Mouse (Mus musculus) liver, embryonic 14.5 days (tissue): Measurements from ENCODE around the gene 3100002H09Rik.

Source experiments
- CTCF ChIP-seq: IDR thresholded peaks from 2 replicates; pipeline ENCODE4 v1.5.1; 2016; ENCODE audit warnings: antibody characterized with exemption, low read depth, control low read depth
- EP300 ChIP-seq: IDR thresholded peaks from 2 replicates; pipeline ENCODE4 v1.6.1; 2016; ENCODE audit warnings: antibody characterized with exemption, low read depth

DNA sequence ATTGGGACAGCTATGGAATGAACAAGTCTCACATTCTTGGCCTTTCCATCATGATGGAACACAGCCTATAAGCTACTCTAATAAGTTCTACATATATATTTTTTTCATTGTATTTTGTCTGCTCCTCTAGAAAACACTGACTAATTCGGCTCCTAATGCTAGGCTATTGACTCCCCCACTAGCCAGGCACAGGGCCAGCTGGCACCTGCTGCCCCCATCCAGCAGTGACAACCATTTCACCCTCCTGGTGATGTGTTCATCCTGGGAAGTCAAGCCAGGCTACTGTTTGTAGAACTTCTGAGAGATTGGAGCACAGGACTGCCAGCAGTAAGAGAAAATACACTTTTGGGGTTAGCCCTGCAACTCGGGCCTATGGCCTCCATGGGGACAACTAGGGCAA lies 537 bp downstream of the 3100002H09Rik start:
- TF ChIP-seq CTCF = no peak
- TF ChIP-seq EP300 = no peak
